Mouse (Mus musculus) CD8-positive naive resting alpha-beta T cell, adult 2 months (primary cell): Measurements from ENCODE around the gene Hibadh.

Experiments used
- DNase-seq, 2 experiments: peaks; one replicate each; pipeline ENCODE4 v3.0.0; 2022; ENCODE audit warnings: low read depth in 2 of 2, low spot score in 2 of 2

The Hibadh gene

GRCm38 (mm10) chr6:52568706-52569105 lies 71.5 kb downstream of the Hibadh start:
- DNase-seq, result no peak

DNA sequence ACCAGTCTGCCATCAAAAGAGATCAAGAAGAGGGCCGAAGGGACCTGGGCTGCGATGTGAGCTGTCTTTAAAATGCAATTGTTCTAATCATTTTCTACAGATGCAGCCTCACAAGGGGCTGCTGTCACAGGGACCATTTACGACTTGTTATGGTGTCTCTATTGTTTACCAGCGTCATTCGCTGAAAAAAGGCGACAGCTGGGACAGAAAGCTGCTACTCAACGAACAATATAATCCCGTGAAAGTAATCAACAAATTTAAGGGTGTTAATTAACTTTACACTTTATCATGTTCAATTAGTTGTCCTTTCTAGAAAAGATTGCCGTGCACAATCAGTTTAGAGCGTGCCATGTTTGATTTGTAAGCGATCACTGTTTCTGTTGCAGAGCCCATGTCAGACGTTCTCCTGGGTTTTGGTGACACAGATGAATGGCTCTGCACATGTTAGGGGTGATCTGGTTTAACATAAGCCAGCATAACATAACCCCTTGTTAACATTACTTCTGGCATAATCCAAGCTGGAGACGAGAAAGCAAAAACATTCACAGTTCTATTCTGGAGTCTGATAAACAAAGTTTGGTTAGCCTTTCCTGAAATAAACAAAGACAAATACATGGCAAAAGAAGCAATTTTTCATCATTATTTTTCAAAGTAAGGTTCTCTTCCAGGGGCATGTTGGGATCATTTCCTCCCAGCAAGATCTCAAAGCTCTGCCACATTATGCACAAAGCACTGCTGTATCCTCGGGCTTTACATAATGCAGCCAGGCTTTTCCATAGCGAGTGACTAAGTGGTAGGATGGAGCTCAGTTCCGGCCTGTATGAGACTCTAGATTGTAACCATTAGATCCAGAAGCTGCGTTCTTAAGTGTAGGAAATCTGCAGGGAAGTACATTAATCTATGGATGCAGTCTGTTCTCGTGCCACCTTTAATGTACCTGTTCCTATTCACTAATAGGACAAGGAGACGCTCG lies 72.6 kb downstream of the Hibadh start:
- no peak for DNase-seq

- no peak for DNase-seq
These were observed 75.0 kb downstream of the Hibadh start for GRCm38 (mm10) chr6:52565210-52565609.

- no peak for DNase-seq
These were observed 77.2 kb downstream of the Hibadh start for GRCm38 (mm10) chr6:52562994-52563393.

GRCm38 (mm10) chr6:52559041-52559440 lies 81.1 kb downstream of the Hibadh start:
- DNase-seq, result no peak

DNA sequence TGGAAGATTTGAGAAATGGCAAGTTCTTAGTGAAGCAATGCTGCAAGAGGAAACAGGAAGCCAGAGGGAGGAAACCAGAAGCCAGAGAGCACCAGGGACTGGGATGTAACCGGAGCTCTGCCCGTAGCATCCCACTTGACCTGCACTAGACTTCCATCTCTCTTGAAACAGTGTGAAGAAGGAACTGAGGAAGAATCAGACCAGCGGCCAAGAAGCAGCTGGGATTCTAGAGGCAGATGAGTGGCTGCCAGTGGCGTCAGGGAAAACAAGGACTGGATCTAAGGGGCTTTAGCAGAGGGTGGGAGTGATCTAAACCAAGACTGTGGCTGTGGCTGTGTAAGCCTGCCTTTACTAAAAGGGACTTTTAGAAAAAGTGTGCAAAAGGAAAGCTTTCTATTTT lies 95.8 kb downstream of the Hibadh start:
- DNase-seq, result no peak

- no peak for DNase-seq
These were observed 97.7 kb downstream of the Hibadh start for GRCm38 (mm10) chr6:52542464-52542863.

DNA sequence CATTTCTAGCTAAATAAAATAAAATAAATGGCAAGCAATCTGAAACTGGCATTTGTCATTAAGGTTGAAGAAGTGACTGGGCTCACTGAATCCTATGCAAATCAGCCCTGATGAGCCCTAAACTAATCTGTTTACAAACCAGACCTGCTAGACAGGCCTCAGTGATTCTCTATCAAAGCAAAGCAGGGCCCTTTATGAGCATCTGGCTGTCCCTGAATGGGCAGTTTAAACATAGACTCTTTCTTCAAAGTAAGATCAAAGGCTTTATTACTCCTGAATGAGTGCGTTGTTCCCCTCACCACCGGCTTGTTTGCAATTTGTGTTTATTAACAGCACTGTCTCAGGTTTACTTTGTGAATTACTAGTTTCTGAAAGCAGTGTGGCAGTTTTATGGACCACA lies 100.3 kb downstream of the Hibadh start:
- DNase-seq, result no peak

DNA sequence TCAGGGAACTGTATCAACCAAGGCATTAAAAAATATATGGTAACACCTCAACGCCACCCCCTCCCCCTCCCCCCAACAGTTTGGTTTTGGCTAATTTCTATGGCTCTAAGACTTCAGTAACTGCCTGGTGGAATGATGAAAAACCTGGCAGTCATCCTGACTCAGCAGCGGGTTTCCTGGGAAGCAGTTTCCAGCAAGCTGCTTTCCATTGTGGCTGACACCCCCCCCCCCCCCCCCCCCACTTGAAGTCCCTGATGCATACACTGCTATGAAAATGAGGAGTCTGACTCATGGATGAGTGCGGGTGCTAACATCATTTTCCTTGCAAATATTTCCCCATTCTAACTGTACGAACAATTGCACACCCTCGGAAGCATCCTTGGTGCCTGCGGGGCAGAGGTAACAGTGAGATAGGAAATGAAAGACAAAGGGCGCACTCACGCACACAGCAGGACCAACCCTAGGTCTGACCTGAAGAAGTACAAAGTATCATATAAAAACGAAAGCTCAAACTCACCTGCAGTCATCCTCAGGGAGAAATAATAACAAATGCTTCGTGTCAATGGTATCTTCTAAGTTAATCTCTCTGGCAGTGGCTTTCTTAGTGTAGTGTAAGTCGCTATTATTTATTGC lies 105.0 kb downstream of the Hibadh start:
- no peak for DNase-seq

GRCm38 (mm10) chr6:52532144-52532492 lies 108.1 kb downstream of the Hibadh start:
- no peak for DNase-seq

GRCm38 (mm10) chr6:52531366-52532143 lies 108.6 kb downstream of the Hibadh start:
- no peak for DNase-seq

- no peak for DNase-seq
These were observed 109.3 kb downstream of the Hibadh start for GRCm38 (mm10) chr6:52530861-52531260.

DNA sequence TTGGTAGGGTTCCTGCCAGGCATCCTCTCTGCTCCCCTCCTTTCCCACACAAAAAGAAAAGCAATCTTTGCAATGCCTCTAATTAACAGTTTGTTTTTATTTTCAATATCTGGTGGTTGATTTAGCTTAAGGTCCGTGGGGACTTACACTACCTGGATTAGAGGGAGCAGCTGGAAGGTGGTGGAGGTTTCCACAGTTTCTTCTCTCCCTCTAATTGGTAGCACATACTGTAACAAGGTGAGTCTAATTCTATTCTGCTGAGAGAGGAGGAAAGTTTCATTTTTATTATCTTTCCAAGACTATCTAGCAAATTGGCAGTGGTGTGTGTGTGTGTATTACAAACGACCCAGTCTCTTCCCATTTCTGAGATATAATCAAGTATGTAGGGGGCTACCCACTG lies 116.0 kb downstream of the Hibadh start:
- DNase-seq, result no peak

- no peak for DNase-seq
These were observed 121.5 kb downstream of the Hibadh start for GRCm38 (mm10) chr6:52518704-52519103.

DNA sequence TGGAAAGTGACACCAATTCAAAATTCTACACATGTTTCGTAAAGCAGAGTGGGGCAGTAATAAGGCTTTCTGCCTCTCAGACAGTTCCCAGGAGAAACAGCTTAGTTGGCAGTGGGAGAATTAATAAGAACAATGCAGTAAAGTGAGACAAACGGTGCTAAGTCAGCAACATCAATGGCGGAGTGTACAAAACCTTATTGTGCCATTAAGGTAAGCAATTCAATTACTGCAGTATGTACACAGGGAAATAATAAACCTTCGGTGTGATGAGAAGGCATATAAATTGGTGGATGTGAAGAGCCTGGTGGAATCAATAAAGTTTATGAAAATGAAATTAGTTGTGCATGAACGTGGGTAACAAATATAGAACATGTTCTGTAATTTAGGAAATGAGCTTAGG lies 122.9 kb downstream of the Hibadh start:
- DNase-seq, result no peak

DNA sequence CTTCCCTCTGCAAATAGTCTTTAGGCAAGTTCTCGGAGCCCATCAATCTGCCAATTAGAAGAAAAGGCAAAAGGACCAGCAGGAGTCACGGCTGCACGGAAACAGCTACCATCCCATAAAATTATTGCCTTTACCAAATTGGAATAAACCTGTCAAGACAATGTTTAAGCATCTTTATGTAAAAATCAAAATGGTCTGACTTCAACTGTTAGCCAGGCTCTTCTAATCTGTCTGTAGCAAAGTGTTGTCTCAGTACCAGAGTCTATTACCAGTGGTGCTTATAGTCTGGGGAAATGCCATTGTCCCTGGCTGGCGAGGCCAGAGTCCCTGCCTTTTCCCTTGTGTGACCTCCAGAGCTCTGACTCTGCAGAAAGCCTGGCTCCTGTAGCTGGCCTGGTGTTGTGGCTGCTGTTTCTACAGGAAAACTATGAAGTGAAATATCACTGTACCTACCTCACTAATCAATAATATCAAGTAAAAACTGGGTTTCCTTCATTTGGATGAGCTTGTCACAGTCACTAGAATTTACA lies 126.2 kb downstream of the Hibadh start:
- DNase-seq, result no peak

GRCm38 (mm10) chr6:52508789-52509188 lies 131.4 kb downstream of the Hibadh start:
- no peak for DNase-seq

- no peak for DNase-seq
These were observed 132.2 kb downstream of the Hibadh start for GRCm38 (mm10) chr6:52507946-52508345.

DNA sequence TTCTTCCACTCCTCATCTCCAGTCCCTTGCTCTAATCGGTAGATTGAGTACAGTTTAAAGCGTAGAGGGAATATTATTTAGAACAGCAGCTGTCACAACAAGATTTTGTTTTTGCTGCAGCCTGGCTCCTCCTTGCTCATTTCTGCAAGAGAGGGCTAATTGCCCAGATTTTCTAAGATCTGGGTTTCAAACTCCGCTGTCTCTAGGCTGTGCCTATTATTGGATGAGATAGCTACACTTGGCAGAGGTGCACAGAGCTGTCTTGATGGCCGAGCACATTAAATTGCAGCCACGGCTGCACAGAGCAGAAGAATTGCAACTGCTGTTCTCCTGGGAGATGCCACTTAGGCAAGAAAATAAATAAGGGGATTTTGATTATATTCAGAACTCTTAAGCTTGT lies 133.0 kb downstream of the Hibadh start:
- DNase-seq, result no peak

DNA sequence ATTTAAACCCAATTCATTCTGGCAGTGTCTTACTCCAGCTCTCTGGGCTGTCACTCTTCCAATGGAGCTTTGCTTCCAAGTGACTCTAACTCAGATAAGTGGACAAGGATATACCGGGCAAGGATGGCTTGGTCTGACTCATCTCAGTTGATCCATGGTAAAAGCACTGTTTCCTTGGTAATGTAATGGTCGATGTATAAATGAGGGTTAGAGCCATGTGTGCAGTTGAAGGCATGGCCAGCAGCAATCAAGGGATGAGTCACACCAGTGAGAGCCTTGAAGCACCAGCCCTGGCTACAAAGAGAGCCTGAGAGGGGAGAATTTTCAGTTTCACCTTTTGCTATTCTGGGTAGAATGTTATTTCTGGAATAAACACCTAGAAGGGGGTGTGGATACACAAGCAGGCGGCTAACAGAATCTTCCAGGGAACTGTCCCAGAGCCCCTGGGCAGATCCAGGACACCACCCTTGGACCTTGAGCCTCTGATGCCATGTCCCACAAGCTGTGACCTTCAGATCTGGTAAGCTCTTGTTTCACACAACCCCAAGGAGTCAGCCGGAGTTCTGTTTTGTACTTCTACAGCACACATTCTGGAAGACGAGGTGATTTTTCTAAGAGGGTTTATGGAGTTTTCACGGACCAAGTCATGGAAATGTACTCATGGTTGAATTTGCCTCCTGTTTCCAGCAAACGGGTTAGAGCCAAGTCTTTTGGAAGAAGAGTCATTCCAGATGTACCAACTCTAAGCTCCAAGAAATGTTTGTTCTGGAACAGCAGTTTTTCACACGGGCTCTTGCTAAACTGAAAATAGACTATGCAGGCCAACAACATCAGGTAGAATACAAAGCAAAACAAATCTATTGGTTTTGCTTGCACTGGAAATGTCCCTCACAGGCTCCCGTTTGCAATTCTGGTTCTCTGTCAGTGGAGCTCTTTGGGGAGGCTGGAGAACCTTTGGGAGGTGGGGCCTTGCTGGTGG lies 134.1 kb downstream of the Hibadh start:
- no peak for DNase-seq
